Mouse (Mus musculus) natural killer cell, adult 2 months (primary cell): ENCODE results near the gene Tor1aip2.

Experiments used
- DNase-seq, 2 experiments: peaks; one replicate each; pipeline ENCODE4 v3.0.0; 2022; ENCODE audit warnings: low spot score in 2 of 2

Gene Tor1aip2

GRCm38 (mm10) chr1:156040731-156041401, 5.7 kb downstream of the Tor1aip2 start:
- DNase-seq, result peak; percentile 76 to 85

GRCm38 (mm10) chr1:156041451-156042241, 6.4 kb downstream of the Tor1aip2 start:
- no peak for DNase-seq

- no peak for DNase-seq
These were observed 7.3 kb downstream of the Tor1aip2 start for GRCm38 (mm10) chr1:156042481-156042880.

GRCm38 (mm10) chr1:156043027-156043426, 7.8 kb downstream of the Tor1aip2 start:
- peak; percentile 25 to 30 for DNase-seq

GRCm38 (mm10) chr1:156044211-156044611, 9.0 kb downstream of the Tor1aip2 start:
- DNase-seq, result no peak

GRCm38 (mm10) chr1:156046688-156047087, 11.5 kb downstream of the Tor1aip2 start:
- no peak for DNase-seq

GRCm38 (mm10) chr1:156058207-156058606, 23.0 kb downstream of the Tor1aip2 start:
- no peak for DNase-seq

- no peak for DNase-seq
These were observed 27.0 kb downstream of the Tor1aip2 start for GRCm38 (mm10) chr1:156062193-156062592.

GRCm38 (mm10) chr1:156066133-156066532, 30.9 kb downstream of the Tor1aip2 start:
- no peak for DNase-seq

- no peak for DNase-seq
These were observed 34.9 kb downstream of the Tor1aip2 start for GRCm38 (mm10) chr1:156070106-156070505.

GRCm38 (mm10) chr1:156073169-156073821, 38.1 kb downstream of the Tor1aip2 start:
- DNase-seq, result no peak

- DNase-seq, result no peak
These were observed 39.4 kb downstream of the Tor1aip2 start for GRCm38 (mm10) chr1:156074575-156074974.

GRCm38 (mm10) chr1:156076474-156076873, 41.3 kb downstream of the Tor1aip2 start:
- no peak for DNase-seq

- DNase-seq, result no peak
These were observed 42.5 kb downstream of the Tor1aip2 start for GRCm38 (mm10) chr1:156077655-156078054.

GRCm38 (mm10) chr1:156084603-156085002, 49.4 kb downstream of the Tor1aip2 start:
- no peak for DNase-seq

- peak; percentile 11 to 25 for DNase-seq
These were observed 50.6 kb downstream of the Tor1aip2 start for GRCm38 (mm10) chr1:156085770-156086169.

GRCm38 (mm10) chr1:156087586-156087985, 52.4 kb downstream of the Tor1aip2 start:
- DNase-seq, result no peak

- no peak for DNase-seq
These were observed 54.4 kb downstream of the Tor1aip2 start for GRCm38 (mm10) chr1:156089561-156089960.

GRCm38 (mm10) chr1:156090042-156090441, 54.8 kb downstream of the Tor1aip2 start:
- DNase-seq, result no peak

- DNase-seq, result no peak
These were observed 56.6 kb downstream of the Tor1aip2 start for GRCm38 (mm10) chr1:156091811-156092210.

- no peak for DNase-seq
These were observed 68.6 kb downstream of the Tor1aip2 start for GRCm38 (mm10) chr1:156103763-156104162.

- DNase-seq, result no peak
These were observed 70.2 kb downstream of the Tor1aip2 start for GRCm38 (mm10) chr1:156105381-156105780.

GRCm38 (mm10) chr1:156107424-156107823, 72.2 kb downstream of the Tor1aip2 start:
- DNase-seq, result no peak
